ENCODE assay signal across 18 mouse cellular contexts in genomic region chr10:46071810-46072549, GRCm38 (mm10).
DNase-seq lines count a peak whose midpoint lies in the region; ATAC-seq lines count a peak whose summit lies in the region.
"Had no signal": no experiment of that assay in that cellular context is flagged by ENCODE, and none has a peak within 500 bp of the region (broad histone marks: within the 10 kb centered on the region; RNA-seq: fewer than 3 reads in every experiment).

No protein-coding gene starts in this region.

- H3K36me3 ChIP-seq in neural tube, embryonic 11.5 days (ENCODE audit: control insufficient read depth, insufficient read depth, low read length) = no peaks in the 10 kb centered on the region
- H3K36me3 ChIP-seq in hindbrain, embryonic 12.5 days = no peaks in the 10 kb centered on the region
- no peaks in the 10 kb centered on the region for H3K36me3 ChIP-seq in midbrain, embryonic 12.5 days
- H3K36me3 ChIP-seq in neural tube, embryonic 14.5 days (ENCODE audit: control insufficient read depth, insufficient read depth, low read length) = no peaks in the 10 kb centered on the region
- H3K36me3 ChIP-seq: embryonic facial prominence, embryonic 13.5 days; heart, embryonic 15.5 days had no signal

- 0 out of 2 replicates have a peak, but pooled peaks cover 4% of the 10 kb centered on the region for H3K4me1 ChIP-seq in neural tube, embryonic 11.5 days (ENCODE audit: control insufficient read depth, insufficient read depth, low read length)
- H3K4me1 ChIP-seq in hindbrain, embryonic 12.5 days = peaks cover 16% of the 10 kb centered on the region
- peaks cover 12% of the 10 kb centered on the region; the same call in 1 of the 2 replicates for H3K4me1 ChIP-seq in midbrain, embryonic 12.5 days
- peaks cover 6% of the 10 kb centered on the region; the same call in 1 of the 2 replicates for H3K4me1 ChIP-seq in neural tube, embryonic 14.5 days (ENCODE audit: control insufficient read depth, insufficient read depth, low read length)

- no peak for DNase-seq in neural tube, embryonic 11.5 days (ENCODE audit: low spot score)
- DNase-seq in neural tube, embryonic 10.5 days (ENCODE audit: extremely low spot score, low spot score) = no peak
- DNase-seq in ovary, postnatal 14 days (ENCODE audit: low spot score) = no peak
- no peak for DNase-seq in urinary bladder, adult 2 months (ENCODE audit: low spot score)
- DNase-seq in kidney, postnatal 10 days = no peak
- DNase-seq: adrenal gland, postnatal 25 days; B cell, adult 2 months; heart, adult 18-20 months; kidney, adult 2 months; kidney, postnatal 36 days; thymus, postnatal 14 days had no signal

- H3K27me3 ChIP-seq in neural tube, embryonic 11.5 days (ENCODE audit: control insufficient read depth, insufficient read depth, low read length) = no peaks in the 10 kb centered on the region
- H3K27me3 ChIP-seq in hindbrain, embryonic 12.5 days = no peaks in the 10 kb centered on the region
- no peaks in the 10 kb centered on the region for H3K27me3 ChIP-seq in midbrain, embryonic 12.5 days
- no peaks in the 10 kb centered on the region for H3K27me3 ChIP-seq in neural tube, embryonic 14.5 days (ENCODE audit: control insufficient read depth, insufficient read depth, low read length)
- H3K27me3 ChIP-seq: embryonic facial prominence, embryonic 13.5 days; heart, embryonic 15.5 days had no signal

- no peak overlapping the region for H3K9ac ChIP-seq in neural tube, embryonic 11.5 days (ENCODE audit: low read length)
- no peak overlapping the region for H3K9ac ChIP-seq in hindbrain, embryonic 12.5 days
- no peak overlapping the region for H3K9ac ChIP-seq in midbrain, embryonic 12.5 days (replicated peaks)
- H3K9ac ChIP-seq in neural tube, embryonic 14.5 days (replicated peaks; ENCODE audit: low read depth, low read length) = no peak overlapping the region
- H3K9ac ChIP-seq: embryonic facial prominence, embryonic 13.5 days; heart, embryonic 15.5 days had no signal

- ATAC-seq in neural tube, embryonic 11.5 days (ENCODE audit: insufficient read depth, low FRiP score, low TSS enrichment) = peak; percentile 35; the same call in 1 of the 2 replicates
- ATAC-seq in hindbrain, embryonic 12.5 days (ENCODE audit: low FRiP score) = peak; percentile 36; the same call in 1 of the 2 replicates
- peak; percentile 59 for ATAC-seq in midbrain, embryonic 12.5 days (ENCODE audit: low FRiP score, low read depth)
- peak; percentile 39; the same call in 1 of the 2 replicates for ATAC-seq in neural tube, embryonic 14.5 days (ENCODE audit: low read depth)

- H3K9me3 ChIP-seq in neural tube, embryonic 11.5 days (ENCODE audit: control insufficient read depth, low read length) = no peaks in the 10 kb centered on the region
- H3K9me3 ChIP-seq in hindbrain, embryonic 12.5 days (replicated peaks) = no peaks in the 10 kb centered on the region
- H3K9me3 ChIP-seq in midbrain, embryonic 12.5 days = no peaks in the 10 kb centered on the region
- no peaks in the 10 kb centered on the region for H3K9me3 ChIP-seq in neural tube, embryonic 14.5 days (ENCODE audit: control insufficient read depth, low read length)
- H3K9me3 ChIP-seq: embryonic facial prominence, embryonic 13.5 days; heart, embryonic 15.5 days had no signal

- no peak overlapping the region for H3K4me3 ChIP-seq in neural tube, embryonic 11.5 days (ENCODE audit: low read depth, low read length)
- no peak overlapping the region for H3K4me3 ChIP-seq in hindbrain, embryonic 12.5 days
- no peak overlapping the region for H3K4me3 ChIP-seq in midbrain, embryonic 12.5 days
- no peak overlapping the region for H3K4me3 ChIP-seq in neural tube, embryonic 14.5 days (ENCODE audit: low read depth, low read length)
- H3K4me3 ChIP-seq: embryonic facial prominence, embryonic 13.5 days; heart, embryonic 15.5 days; myocyte had no signal

- no peak overlapping the region for H3K4me2 ChIP-seq in neural tube, embryonic 11.5 days (ENCODE audit: low read depth)
- no peak overlapping the region for H3K4me2 ChIP-seq in hindbrain, embryonic 12.5 days (replicated peaks)
- H3K4me2 ChIP-seq in midbrain, embryonic 12.5 days (replicated peaks) = no peak overlapping the region
- no peak overlapping the region for H3K4me2 ChIP-seq in neural tube, embryonic 14.5 days (ENCODE audit: low read depth, low read length)
- H3K4me2 ChIP-seq: embryonic facial prominence, embryonic 13.5 days; heart, embryonic 15.5 days had no signal

- H3K27ac ChIP-seq in neural tube, embryonic 11.5 days (ENCODE audit: low read depth, low read length) = 0 out of 2 replicates have a peak overlapping the region, but pooled peaks have one; percentile 8
- H3K27ac ChIP-seq in hindbrain, embryonic 12.5 days = peak overlapping the region; percentile 60
- H3K27ac ChIP-seq in midbrain, embryonic 12.5 days (replicated peaks) = peak overlapping the region; percentile 76
- peak overlapping the region; percentile 52 for H3K27ac ChIP-seq in neural tube, embryonic 14.5 days (ENCODE audit: low read depth, low read length)
- H3K27ac ChIP-seq: embryonic facial prominence, embryonic 13.5 days; heart, embryonic 15.5 days; stomach, postnatal 0 days had no signal

- 71% methylated on average over 12 of the region's 12 CpGs for WGBS in neural tube, embryonic 11.5 days
- WGBS in hindbrain, embryonic 12.5 days = 61% methylated on average over 12 of the region's 12 CpGs
- 55% methylated on average over 12 of the region's 12 CpGs for WGBS in midbrain, embryonic 12.5 days
- 38% methylated on average over 12 of the region's 12 CpGs for WGBS in neural tube, embryonic 14.5 days

Comparison
In these comparisons a context has a peak if more than half of its experiments do, and no peak if none do; other contexts are left out.
1. H3K27ac ChIP-seq: peak in every context shown above with its lines; median percentile 76 in midbrain, embryonic 12.5 days; 60 in hindbrain, embryonic 12.5 days; 52 in neural tube, embryonic 14.5 days; 8 in neural tube, embryonic 11.5 days.